Mouse (Mus musculus) forebrain, embryonic 11.5 days (tissue): ENCODE measurements around the gene Pacrg. TPM values are rescaled to one million over a fixed set of nuclear protein-coding genes. Genes with fewer than 3 reads are reported as not detected.

Experiments
- ATAC-seq: fragments of 200-750 bp; cut with Nextera tagmentation; replicated peaks from 2 replicates; pipeline ENCODE4 v1.8.0; 2017; ENCODE audit warnings: moderate TSS enrichment; ENCODE audit not compliant: low FRiP score
- DNase-seq: peaks from one replicate; pipeline ENCODE4 v3.0.0-alpha.2; 2017; ENCODE audit warnings: low spot score
- H3K27ac ChIP-seq: fragments of 300-500 bp; sonication (generic); 2 replicates; pipeline ENCODE4 v1.5.1; 2014; ENCODE audit warnings: low read depth, low read length
- H3K27me3 ChIP-seq: fragments of 300-500 bp; sonication (generic); 2 replicates; pipeline ENCODE4 v1.6.1; 2014; ENCODE audit warnings: mild to moderate bottlenecking, low read length, mixed read lengths; ENCODE audit not compliant: control insufficient read depth, insufficient read depth
- H3K36me3 ChIP-seq: fragments of 300-500 bp; sonication (generic); 2 replicates; pipeline ENCODE4 v1.6.1; 2014; ENCODE audit warnings: mild to moderate bottlenecking, low read length, moderate library complexity, mixed read lengths; ENCODE audit not compliant: control insufficient read depth, insufficient read depth
- H3K4me1 ChIP-seq: fragments of 300-500 bp; sonication (generic); replicated peaks from 2 replicates; pipeline ENCODE4 v1.6.1; 2014; ENCODE audit warnings: low read length, mixed read lengths; ENCODE audit not compliant: control insufficient read depth, insufficient read depth
- H3K4me2 ChIP-seq: fragments of 300-500 bp; sonication (generic); 2 replicates; pipeline ENCODE4 v1.6.1; 2014; ENCODE audit warnings: low read depth, mild to moderate bottlenecking, low read length, moderate library complexity, mixed read lengths; ENCODE audit not compliant: severe bottlenecking
- H3K4me3 ChIP-seq: fragments of 300-500 bp; sonication (generic); 2 replicates; pipeline ENCODE4 v1.5.1; 2014; ENCODE audit warnings: low read depth, low read length
- H3K9ac ChIP-seq: fragments of 300-500 bp; sonication (generic); 2 replicates; pipeline ENCODE4 v1.6.1; 2014; ENCODE audit warnings: low read length
- H3K9me3 ChIP-seq: fragments of 300-500 bp; sonication (generic); 2 replicates; pipeline ENCODE4 v1.6.1; 2016; ENCODE audit warnings: low read length, mixed read lengths; ENCODE audit not compliant: control insufficient read depth
- WGBS: fragments of 180-500 bp; shearing (Covaris S2); extraction: QIAGEN DNeasy Blood & Tissue Kit; methylation state at CpG from one replicate; pipeline ENCODE4 v1.1.7; 2014; 5-methylcytosine and 5-hydroxymethylcytosine counted together
- polyA plus RNA-seq: library from polyadenylated mRNA; unstranded; fragments of >200 nt; fragmentation: Nextera tagmentation; extraction: Ambion mirVana; gene quantifications from 2 replicates; pipeline ENCODE4 v1.2.1, GENCODE M21; 2014

The Pacrg gene
- polyA plus RNA-seq, 1 experiment from 2014 or later = 4.7 TPM

DNA sequence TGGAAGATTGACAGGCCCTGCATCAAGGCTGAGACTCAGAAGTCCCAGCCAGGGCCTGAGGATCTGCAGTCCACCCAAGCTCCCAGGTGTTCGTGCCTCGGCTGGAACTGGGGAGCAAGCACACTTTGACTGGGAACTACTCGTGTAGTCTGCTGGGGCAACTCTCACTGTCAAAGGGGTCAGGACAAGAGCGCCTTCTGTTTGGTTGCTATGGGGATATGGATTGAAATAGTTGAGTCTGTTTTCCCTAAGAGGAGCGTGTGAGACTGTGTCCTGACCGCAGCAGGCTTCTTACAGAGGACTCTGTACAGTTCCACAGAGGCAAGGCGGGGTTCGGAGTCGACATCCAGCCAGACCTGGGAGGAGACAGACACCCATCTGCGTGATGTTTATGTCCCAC is 440.4 kb downstream of the Pacrg start:
- ATAC-seq = no peak
- no peaks in the 10 kb centered on the region for H3K36me3 ChIP-seq
- 73% methylated on average over 10 of the region's 10 CpGs for WGBS
- H3K27ac ChIP-seq = no peak overlapping the region
- H3K9ac ChIP-seq = no peak overlapping the region
- peaks cover 7% of the 10 kb centered on the region; the same call in 1 of the 2 replicates for H3K4me1 ChIP-seq
- no peaks in the 10 kb centered on the region for H3K27me3 ChIP-seq
- no peak overlapping the region for H3K4me3 ChIP-seq
- no peak overlapping the region for H3K4me2 ChIP-seq
- DNase-seq = no peak
- H3K9me3 ChIP-seq = no peaks in the 10 kb centered on the region

DNA sequence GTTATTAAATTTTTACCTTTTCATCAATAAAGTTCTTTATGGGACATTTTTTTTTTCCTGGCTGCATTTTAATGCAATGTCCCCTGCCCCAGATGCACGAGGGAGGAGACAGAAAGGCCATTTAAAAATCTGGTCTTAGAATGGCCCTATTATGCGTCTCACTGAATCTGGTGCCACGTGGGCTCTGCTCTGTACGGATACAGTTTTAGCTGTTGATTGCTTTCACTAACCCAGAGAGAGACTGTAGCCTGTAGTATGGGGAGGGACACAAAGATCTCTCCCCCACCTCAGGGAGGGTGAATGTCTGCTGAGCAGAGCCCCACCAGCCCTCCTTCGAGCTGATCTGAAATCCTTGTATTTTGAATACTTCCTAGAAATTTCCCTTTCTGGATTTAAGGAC is 441.2 kb downstream of the Pacrg start:
- no peaks in the 10 kb centered on the region for H3K9me3 ChIP-seq
- no peak for DNase-seq
- H3K9ac ChIP-seq = no peak overlapping the region
- H3K36me3 ChIP-seq = no peaks in the 10 kb centered on the region
- no peaks in the 10 kb centered on the region for H3K27me3 ChIP-seq
- WGBS = 56% methylated on average over 5 of the region's 5 CpGs
- no peak overlapping the region for H3K4me3 ChIP-seq
- no peak overlapping the region for H3K4me2 ChIP-seq
- ATAC-seq = no peak
- H3K27ac ChIP-seq = no peak overlapping the region
- H3K4me1 ChIP-seq = peaks cover 7% of the 10 kb centered on the region; the same call in 1 of the 2 replicates

DNA sequence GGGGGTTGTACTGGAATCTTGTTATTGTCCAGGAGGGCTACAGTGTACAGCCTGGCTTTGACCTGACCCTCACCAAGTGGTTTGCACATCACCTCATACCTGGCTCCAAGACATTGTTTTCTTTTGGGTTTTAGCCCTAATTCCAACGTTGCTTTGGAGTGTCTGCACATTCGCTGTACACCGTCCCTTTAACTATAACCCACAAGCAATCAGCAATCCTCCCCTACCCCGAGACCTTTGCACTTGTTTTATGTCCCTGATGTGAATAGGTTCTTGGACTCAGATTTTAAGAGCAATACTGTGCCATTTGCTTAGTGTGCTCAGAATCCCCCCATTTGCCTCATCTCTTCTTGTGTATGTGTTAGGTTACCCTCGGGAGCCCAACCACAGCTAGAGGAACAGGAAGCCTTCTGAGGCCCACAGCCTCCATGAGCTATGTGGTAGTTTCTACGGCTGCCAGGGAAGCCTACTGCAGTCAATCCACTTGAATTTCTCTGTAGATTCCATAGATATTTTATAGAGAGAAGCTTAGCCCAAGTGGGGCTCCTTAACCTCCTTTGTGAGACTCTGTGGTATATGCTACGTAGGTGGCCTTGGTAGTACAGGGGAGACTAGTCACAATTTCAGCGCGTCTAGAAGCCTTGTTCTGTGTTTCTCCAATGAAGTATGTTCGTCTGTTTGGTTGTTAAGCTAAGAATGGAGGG is 442.0 kb downstream of the Pacrg start:
- H3K4me1 ChIP-seq = peaks cover 7% of the 10 kb centered on the region; the same call in 1 of the 2 replicates

DNA sequence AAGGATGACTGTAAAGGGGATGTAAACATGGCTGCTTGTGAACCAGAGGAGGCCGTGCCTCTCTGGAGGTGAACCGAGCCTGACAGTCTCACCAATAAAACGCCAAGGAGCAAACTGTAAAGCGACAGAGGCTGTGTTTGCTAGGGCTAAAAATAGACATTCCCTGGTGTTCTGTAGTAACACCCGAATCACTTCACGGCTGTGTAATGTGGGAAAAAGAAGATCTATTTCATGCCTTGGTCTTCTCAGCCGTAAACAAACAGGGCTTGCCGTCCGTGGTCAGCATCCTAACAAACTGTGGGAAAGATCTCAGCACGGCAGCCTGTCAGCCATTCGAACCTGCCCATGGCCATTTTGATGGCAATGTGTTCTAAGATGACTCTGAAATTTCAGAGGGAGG is 442.8 kb downstream of the Pacrg start:
- no peak for DNase-seq
- Histone ChIP-seq H3K9me3 (no peaks in the 10 kb centered on the region), H3K9ac (no peak overlapping the region), H3K36me3 (no peaks in the 10 kb centered on the region), H3K4me2 (no peak overlapping the region), H3K27ac (no peak overlapping the region), H3K4me3 (no peak overlapping the region), H3K4me1 (peaks cover 7% of the 10 kb centered on the region; the same call in 1 of the 2 replicates), H3K27me3 (no peaks in the 10 kb centered on the region)
- no peak for ATAC-seq
- 85% methylated on average over 11 of the region's 11 CpGs for WGBS

More for the DNA sequence above, 442.0 kb downstream of the Pacrg start:
- Histone ChIP-seq H3K27me3 (no peaks in the 10 kb centered on the region), H3K4me3 (no peak overlapping the region), H3K36me3 (no peaks in the 10 kb centered on the region), H3K9me3 (no peaks in the 10 kb centered on the region), H3K9ac (no peak overlapping the region), H3K27ac (no peak overlapping the region), H3K4me2 (no peak overlapping the region)
- 69% methylated on average over 10 of the region's 10 CpGs for WGBS
- DNase-seq (no peak), ATAC-seq (no peak)

DNA sequence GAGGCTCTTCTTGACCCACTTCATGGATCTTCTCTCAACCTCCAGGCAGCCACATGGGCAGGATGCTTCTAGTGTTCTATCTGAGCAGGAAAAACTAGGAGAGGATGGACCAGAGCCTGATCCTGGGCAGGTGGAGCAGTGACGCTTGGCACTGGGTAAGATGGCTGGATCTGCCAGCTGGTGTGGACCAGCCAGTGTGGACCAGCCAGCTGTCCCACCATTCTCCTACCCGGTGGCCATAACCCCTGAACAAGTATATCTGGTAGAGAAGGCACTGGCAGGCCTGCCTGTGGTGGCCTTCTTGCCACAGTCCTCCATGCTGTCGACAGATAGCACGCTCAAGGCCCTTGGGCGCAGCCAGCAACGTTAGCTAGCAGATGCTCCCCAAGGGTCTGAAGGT is 443.2 kb downstream of the Pacrg start:
- H3K4me2 ChIP-seq = no peak overlapping the region
- no peaks in the 10 kb centered on the region for H3K9me3 ChIP-seq
- H3K4me1 ChIP-seq = peaks cover 7% of the 10 kb centered on the region; the same call in 1 of the 2 replicates
- DNase-seq (no peak), ATAC-seq (no peak)
- 90% methylated on average over 6 of the region's 6 CpGs for WGBS
- H3K27ac ChIP-seq = no peak overlapping the region
- H3K27me3 ChIP-seq = no peaks in the 10 kb centered on the region
- no peak overlapping the region for H3K9ac ChIP-seq
- no peaks in the 10 kb centered on the region for H3K36me3 ChIP-seq
- no peak overlapping the region for H3K4me3 ChIP-seq

DNA sequence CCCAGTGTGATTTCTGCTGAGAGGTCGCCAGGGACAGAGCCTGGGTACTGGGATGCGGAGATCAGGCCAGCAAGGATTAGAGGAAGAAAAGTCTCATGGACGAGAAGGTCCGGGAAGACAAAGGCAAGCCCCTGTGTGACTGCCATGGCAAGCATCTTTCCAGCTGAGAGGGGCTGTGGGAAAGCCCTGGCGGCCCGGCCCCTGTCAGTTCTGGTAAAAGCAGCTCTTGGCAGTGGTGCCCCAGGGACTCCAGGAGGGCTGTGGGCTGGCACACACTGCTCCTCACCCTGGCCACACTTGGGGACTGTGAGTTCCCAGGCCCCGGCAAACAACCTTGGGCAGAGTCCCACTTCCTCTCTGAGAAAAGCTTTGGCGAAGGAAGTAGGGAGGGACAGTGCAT is 445.3 kb downstream of the Pacrg start:
- Histone ChIP-seq H3K36me3 (no peaks in the 10 kb centered on the region), H3K27ac (no peak overlapping the region), H3K4me2 (no peak overlapping the region), H3K9ac (no peak overlapping the region), H3K4me3 (no peak overlapping the region), H3K27me3 (no peaks in the 10 kb centered on the region), H3K4me1 (peaks cover 8% of the 10 kb centered on the region; the same call in 1 of the 2 replicates), H3K9me3 (no peaks in the 10 kb centered on the region)
- ATAC-seq (no peak), DNase-seq (no peak)
- 31% methylated on average over 8 of the region's 8 CpGs for WGBS

DNA sequence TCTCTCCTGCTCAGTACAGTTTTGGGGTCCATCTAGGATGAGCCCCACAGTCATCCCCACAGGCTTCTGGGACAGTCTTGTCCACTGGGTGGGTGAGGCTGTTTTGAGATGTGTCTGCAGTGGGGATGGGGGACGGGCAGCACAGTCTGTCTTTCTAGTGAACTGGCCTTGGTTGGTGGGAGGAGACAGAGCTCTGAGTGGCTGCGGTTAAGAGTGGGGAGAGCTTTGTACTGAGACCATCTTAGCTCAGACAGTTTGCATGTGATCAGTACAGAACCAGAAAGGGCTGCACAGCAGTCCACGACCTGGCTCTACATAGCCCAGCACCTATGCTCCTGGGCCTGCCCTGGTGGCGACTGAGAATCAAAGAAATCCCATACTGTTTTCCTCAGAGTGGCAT is 446.3 kb downstream of the Pacrg start:
- Histone ChIP-seq H3K4me2 (no peak overlapping the region), H3K9me3 (no peaks in the 10 kb centered on the region), H3K27ac (no peak overlapping the region), H3K4me3 (no peak overlapping the region), H3K9ac (no peak overlapping the region), H3K27me3 (no peaks in the 10 kb centered on the region), H3K36me3 (no peaks in the 10 kb centered on the region), H3K4me1 (peaks cover 5% of the 10 kb centered on the region; the same call in 1 of the 2 replicates)
- 80% methylated on average over 4 of the region's 4 CpGs for WGBS
- DNase-seq = no peak
- no peak for ATAC-seq

DNA sequence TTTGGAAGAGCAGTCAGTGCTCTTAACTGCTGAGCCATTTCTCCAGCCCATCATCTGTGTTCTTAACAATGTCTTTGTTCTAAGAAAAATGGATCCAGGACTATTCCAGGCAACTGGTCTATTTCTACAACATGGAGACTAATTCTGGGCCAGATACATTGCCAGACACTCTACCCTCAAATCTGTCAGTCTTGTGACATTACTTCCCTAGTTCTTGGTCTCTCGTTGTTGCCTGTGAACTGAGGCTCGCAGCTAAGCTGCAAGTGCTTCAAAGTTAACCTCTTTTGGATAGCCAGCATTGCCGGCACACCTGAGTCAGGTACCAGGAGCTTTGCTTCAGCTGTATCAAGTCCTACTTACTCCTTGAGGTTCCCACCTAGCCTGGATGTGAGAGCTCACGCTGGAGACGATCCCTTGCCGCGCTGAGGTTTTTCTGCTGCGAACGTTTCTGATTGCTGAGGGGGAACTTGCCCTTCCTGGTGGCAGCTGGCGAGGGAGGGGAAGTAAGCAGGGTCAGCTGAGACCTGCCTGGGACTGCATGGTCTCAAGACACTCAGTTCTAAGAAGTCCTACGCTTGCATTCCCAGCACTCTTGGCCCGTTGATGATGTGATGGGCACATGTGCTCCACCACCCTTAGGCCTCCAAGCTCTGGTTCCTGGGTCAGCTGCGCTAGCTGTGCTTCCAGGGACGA is 447.6 kb downstream of the Pacrg start:
- no peaks in the 10 kb centered on the region for H3K36me3 ChIP-seq
- no peaks in the 10 kb centered on the region for H3K9me3 ChIP-seq
- 85% methylated on average over 14 of the region's 14 CpGs for WGBS
- no peak overlapping the region for H3K27ac ChIP-seq
- DNase-seq = no peak
- H3K4me3 ChIP-seq = no peak overlapping the region
- no peak overlapping the region for H3K4me2 ChIP-seq
- no peak overlapping the region for H3K9ac ChIP-seq
- ATAC-seq = no peak
- no peaks in the 10 kb centered on the region for H3K27me3 ChIP-seq
- peaks cover 3% of the 10 kb centered on the region; the same call in 1 of the 2 replicates for H3K4me1 ChIP-seq
